Mouse (Mus musculus) frontal cortex, adult (tissue): ENCODE measurements around the gene Sf3a1.
"Not testable (repeated sequence)": the region's sequence is repeated elsewhere in the genome, so short reads cannot be mapped to it uniquely, and the experiment has no call there.

Experiments
- ATAC-seq: cut with Nextera tagmentation; 2 replicates; pipeline ENCODE4 v1.9.2; 2017; ENCODE audit warnings: mild to moderate bottlenecking, moderate library complexity, mixed read lengths; ENCODE audit not compliant: low TSS enrichment

The Sf3a1 gene

GRCm38 (mm10) chr11:4185480-4185879 lies 25.3 kb downstream of the Sf3a1 start:
- not testable (repeated sequence) for ATAC-seq

GRCm38 (mm10) chr11:4186486-4187317 lies 26.6 kb downstream of the Sf3a1 start, which contains the start of gene Tbc1d10a:
Tbc1d10a (plus strand) TSS chr11:4186789.
- ATAC-seq: peak; percentile 92

GRCm38 (mm10) chr11:4187318-4187700 lies 27.2 kb downstream of the Sf3a1 start:
- ATAC-seq: no peak

- no peak for ATAC-seq
Measured at GRCm38 (mm10) chr11:4189182-4189581, 29.0 kb downstream of the Sf3a1 start.

GRCm38 (mm10) chr11:4190677-4191076 lies 30.5 kb downstream of the Sf3a1 start:
- ATAC-seq: peak; percentile 20; the same call in 1 of the 2 replicates

GRCm38 (mm10) chr11:4192757-4193156 lies 32.6 kb downstream of the Sf3a1 start:
- ATAC-seq: no peak

- no peak for ATAC-seq
Measured at GRCm38 (mm10) chr11:4193420-4193819, 33.3 kb downstream of the Sf3a1 start.

GRCm38 (mm10) chr11:4195597-4196031 lies 35.5 kb downstream of the Sf3a1 start:
- no peak for ATAC-seq

- ATAC-seq: no peak
Measured at GRCm38 (mm10) chr11:4196636-4197035, 36.5 kb downstream of the Sf3a1 start.

GRCm38 (mm10) chr11:4197691-4198090 lies 37.5 kb downstream of the Sf3a1 start:
- ATAC-seq: no peak

- ATAC-seq: no peak
Measured at GRCm38 (mm10) chr11:4201981-4202700, 42.0 kb downstream of the Sf3a1 start.

- no peak for ATAC-seq
Measured at GRCm38 (mm10) chr11:4202995-4203704, 43.0 kb downstream of the Sf3a1 start.

- ATAC-seq: no peak
Measured at GRCm38 (mm10) chr11:4203705-4204074, 43.5 kb downstream of the Sf3a1 start.

- no peak for ATAC-seq
Measured at GRCm38 (mm10) chr11:4205097-4205655, 45.0 kb downstream of the Sf3a1 start.

GRCm38 (mm10) chr11:4205951-4206350 lies 45.8 kb downstream of the Sf3a1 start:
- peak; percentile 83; the same call in 1 of the 2 replicates for ATAC-seq

- no peak; the same call in 1 of the 2 replicates for ATAC-seq
Measured at GRCm38 (mm10) chr11:4206563-4206962, 46.4 kb downstream of the Sf3a1 start.

GRCm38 (mm10) chr11:4207655-4208054 lies 47.5 kb downstream of the Sf3a1 start:
- no peak for ATAC-seq

GRCm38 (mm10) chr11:4209556-4209955 lies 49.4 kb downstream of the Sf3a1 start:
- no peak for ATAC-seq

GRCm38 (mm10) chr11:4210786-4211185 lies 50.6 kb downstream of the Sf3a1 start:
- no peak for ATAC-seq

GRCm38 (mm10) chr11:4213107-4213506 lies 53.0 kb downstream of the Sf3a1 start:
- ATAC-seq: no peak

- no peak for ATAC-seq
Measured at GRCm38 (mm10) chr11:4214572-4214971, 54.4 kb downstream of the Sf3a1 start.

GRCm38 (mm10) chr11:4215061-4215460 lies 54.9 kb downstream of the Sf3a1 start:
- no peak for ATAC-seq
